Mouse (Mus musculus): ENCODE data around the gene Tnfrsf23.

GRCm38 (mm10) chr7:143733746-143734145 lies 48.1 kb upstream of the Tnfrsf23 start:
- TF ChIP-seq CTCF (IDR thresholded peaks at IDR 0.05; ENCODE audit: borderline replicate concordance, insufficient read depth, low read length) (no peak), POLR2A (IDR thresholded peaks at IDR 0.05; ENCODE audit: low read depth, low read length) (no peak)

Data from embryonic fibroblast, embryonic 13.5 days (primary cell).